Mouse (Mus musculus): ENCODE measurements around the gene Zfp809. TPM values are rescaled to one million over a fixed set of nuclear protein-coding genes. Genes with fewer than 3 reads are reported as not detected.

Gene Zfp809
- total and polyA plus RNA-seq, 2 experiments from 2014 or later: 7.5 to 14.6 TPM

DNA sequence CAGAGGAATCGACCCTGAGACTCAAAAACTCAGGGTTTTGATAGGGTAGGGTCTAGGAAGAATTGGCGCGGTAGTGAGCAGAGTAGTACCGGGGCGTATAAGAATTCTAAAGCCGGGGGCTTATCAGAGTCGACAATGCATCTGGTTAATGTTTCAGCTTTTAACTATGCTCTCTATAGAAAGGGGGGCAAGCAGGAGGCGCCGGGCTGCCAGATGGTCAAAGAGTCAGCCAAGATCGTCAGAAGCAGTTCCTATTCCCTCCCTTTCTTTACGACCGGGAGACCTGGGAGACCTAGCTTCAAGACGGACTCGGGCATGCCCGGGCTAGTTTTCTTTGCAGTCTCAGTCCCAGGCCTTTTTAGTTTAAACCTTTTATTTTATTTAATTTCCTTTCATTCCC, 1.3 kb downstream of the Zfp809 start:
- H3K36me3 ChIP-seq (replicated peaks; ENCODE audit: control insufficient read depth, insufficient read depth, low read length): no peaks in the 10 kb centered on the region; the same call in 1 of the 2 replicates
- 44% methylated on average over 15 of the region's 15 CpGs for WGBS
- 0 out of 2 replicates have a peak, but pooled peaks cover 4% of the 10 kb centered on the region for H3K9me3 ChIP-seq (replicated peaks; ENCODE audit: control insufficient read depth, low read length)
- ATAC-seq (ENCODE audit: insufficient read depth, low read depth): peak; percentile 14
- no peak for TF ChIP-seq EP300 (IDR thresholded peaks at IDR 0.05; ENCODE audit: low read depth)
- no peak for TF ChIP-seq CTCF (IDR thresholded peaks at IDR 0.05; ENCODE audit: low read depth)
- H3K4me2 ChIP-seq (ENCODE audit: low read depth, low read length): peak overlapping the region; percentile 61
- H3K4me1 ChIP-seq (ENCODE audit: control insufficient read depth, insufficient read depth): peaks cover 6% of the 10 kb centered on the region; the same call in 1 of the 2 replicates
- H3K9ac ChIP-seq (replicated peaks; ENCODE audit: low read depth, low read length): no peak overlapping the region
- H3K27me3 ChIP-seq (ENCODE audit: control insufficient read depth, insufficient read depth, low read length): no peaks in the 10 kb centered on the region
- DNase-seq (ENCODE audit: low spot score): peak; percentile 58
- H3K27ac ChIP-seq (ENCODE audit: low read depth): peak overlapping the region; percentile 94
- no peak overlapping the region for H3K4me3 ChIP-seq (ENCODE audit: low read depth, low read length)

- Histone ChIP-seq H3K4me2 (ENCODE audit: low read depth, low read length) (no peak overlapping the region), H3K4me3 (ENCODE audit: low read depth, low read length) (no peak overlapping the region), H3K27me3 (ENCODE audit: control insufficient read depth, insufficient read depth, low read length) (no peaks in the 10 kb centered on the region), H3K9me3 (replicated peaks; ENCODE audit: control insufficient read depth, low read length) (0 out of 2 replicates have a peak, but pooled peaks cover 4% of the 10 kb centered on the region), H3K9ac (replicated peaks; ENCODE audit: low read depth, low read length) (no peak overlapping the region), H3K36me3 (replicated peaks; ENCODE audit: control insufficient read depth, insufficient read depth, low read length) (no peaks in the 10 kb centered on the region; the same call in 1 of the 2 replicates), H3K27ac (ENCODE audit: low read depth) (no peak overlapping the region), H3K4me1 (ENCODE audit: control insufficient read depth, insufficient read depth) (peaks cover 6% of the 10 kb centered on the region; the same call in 1 of the 2 replicates)
- WGBS: 87% methylated on average over 7 of the region's 7 CpGs
- TF ChIP-seq EP300 (IDR thresholded peaks at IDR 0.05; ENCODE audit: low read depth) (no peak), CTCF (IDR thresholded peaks at IDR 0.05; ENCODE audit: low read depth) (no peak)
- no peak for DNase-seq (ENCODE audit: low spot score)
- no peak for ATAC-seq (ENCODE audit: insufficient read depth, low read depth)
Measured at GRCm38 (mm10) chr9:22229386-22230026, 4.0 kb downstream of the Zfp809 start.

GRCm38 (mm10) chr9:22230061-22230460, 4.5 kb downstream of the Zfp809 start:
- H3K4me2 ChIP-seq (ENCODE audit: low read depth, low read length): no peak overlapping the region
- H3K36me3 ChIP-seq (replicated peaks; ENCODE audit: control insufficient read depth, insufficient read depth, low read length): peaks cover 3% of the 10 kb centered on the region; the same call in 1 of the 2 replicates
- DNase-seq (ENCODE audit: low spot score): no peak
- H3K4me3 ChIP-seq (ENCODE audit: low read depth, low read length): no peak overlapping the region
- WGBS: 81% methylated on average over 3 of the region's 3 CpGs
- no peaks in the 10 kb centered on the region for H3K27me3 ChIP-seq (ENCODE audit: control insufficient read depth, insufficient read depth, low read length)
- no peak for ATAC-seq (ENCODE audit: insufficient read depth, low read depth)
- H3K4me1 ChIP-seq (ENCODE audit: control insufficient read depth, insufficient read depth): peaks cover 6% of the 10 kb centered on the region; the same call in 1 of the 2 replicates
- no peak overlapping the region for H3K27ac ChIP-seq (ENCODE audit: low read depth)
- TF ChIP-seq CTCF (IDR thresholded peaks at IDR 0.05; ENCODE audit: low read depth) (no peak), EP300 (IDR thresholded peaks at IDR 0.05; ENCODE audit: low read depth) (no peak)
- H3K9ac ChIP-seq (replicated peaks; ENCODE audit: low read depth, low read length): no peak overlapping the region
- 0 out of 2 replicates have a peak, but pooled peaks cover 4% of the 10 kb centered on the region for H3K9me3 ChIP-seq (replicated peaks; ENCODE audit: control insufficient read depth, low read length)

- ATAC-seq (ENCODE audit: insufficient read depth, low read depth) (no peak), DNase-seq (ENCODE audit: low spot score) (no peak)
- Histone ChIP-seq H3K9ac (replicated peaks; ENCODE audit: low read depth, low read length) (no peak overlapping the region), H3K27me3 (ENCODE audit: control insufficient read depth, insufficient read depth, low read length) (no peaks in the 10 kb centered on the region), H3K4me1 (ENCODE audit: control insufficient read depth, insufficient read depth) (peaks cover 6% of the 10 kb centered on the region; the same call in 1 of the 2 replicates), H3K36me3 (replicated peaks; ENCODE audit: control insufficient read depth, insufficient read depth, low read length) (peaks cover 7% of the 10 kb centered on the region; the same call in 1 of the 2 replicates), H3K4me2 (ENCODE audit: low read depth, low read length) (no peak overlapping the region), H3K9me3 (replicated peaks; ENCODE audit: control insufficient read depth, low read length) (0 out of 2 replicates have a peak, but pooled peaks cover 4% of the 10 kb centered on the region), H3K4me3 (ENCODE audit: low read depth, low read length) (no peak overlapping the region), H3K27ac (ENCODE audit: low read depth) (no peak overlapping the region)
- TF ChIP-seq CTCF (IDR thresholded peaks at IDR 0.05; ENCODE audit: low read depth) (peak; percentile 43), EP300 (IDR thresholded peaks at IDR 0.05; ENCODE audit: low read depth) (no peak)
Measured at GRCm38 (mm10) chr9:22230556-22230955, 5.0 kb downstream of the Zfp809 start.

DNA sequence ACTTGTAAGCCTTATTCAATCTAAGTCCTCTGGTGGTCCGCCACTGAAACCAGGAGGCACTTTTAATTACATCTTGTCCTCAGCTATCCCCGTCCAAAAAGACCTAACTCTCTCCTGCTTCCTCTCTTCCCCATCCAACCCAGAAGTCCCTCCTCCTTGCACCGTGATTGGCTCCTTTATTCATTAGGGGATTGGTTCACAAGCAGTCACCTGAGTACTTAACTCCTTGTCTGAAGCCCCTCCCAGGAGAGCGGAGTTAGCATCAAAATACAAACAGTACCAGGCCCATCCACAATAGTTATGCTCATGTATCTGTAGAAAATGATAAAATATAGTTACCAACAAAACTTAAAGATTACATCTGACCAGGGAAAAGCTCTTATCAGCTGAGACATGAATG, 14.5 kb downstream of the Zfp809 start:
- Histone ChIP-seq H3K27me3 (ENCODE audit: control insufficient read depth, insufficient read depth, low read length) (no peaks in the 10 kb centered on the region), H3K4me2 (ENCODE audit: low read depth, low read length) (no peak overlapping the region), H3K9me3 (replicated peaks; ENCODE audit: control insufficient read depth, low read length) (0 out of 2 replicates have a peak, but pooled peaks cover 11% of the 10 kb centered on the region), H3K4me3 (ENCODE audit: low read depth, low read length) (no peak overlapping the region), H3K9ac (replicated peaks; ENCODE audit: low read depth, low read length) (no peak overlapping the region), H3K36me3 (replicated peaks; ENCODE audit: control insufficient read depth, insufficient read depth, low read length) (peaks cover 91% of the 10 kb centered on the region), H3K4me1 (ENCODE audit: control insufficient read depth, insufficient read depth) (no peaks in the 10 kb centered on the region), H3K27ac (ENCODE audit: low read depth) (no peak overlapping the region)
- ATAC-seq (ENCODE audit: insufficient read depth, low read depth) (no peak), DNase-seq (ENCODE audit: low spot score) (no peak)
- TF ChIP-seq EP300 (IDR thresholded peaks at IDR 0.05; ENCODE audit: low read depth): no peak
- TF ChIP-seq CTCF (IDR thresholded peaks at IDR 0.05; ENCODE audit: low read depth): no peak
- WGBS: 94% methylated on average over 4 of the region's 4 CpGs
